In genomic region chr6:100314201-100314600, GRCm38 (mm10) we compare ENCODE assay signal across 26 mouse cellular contexts. TPM values are rescaled to one million over a fixed set of nuclear protein-coding genes. Genes with fewer than 3 reads are reported as not detected.
A peak's percentile ranks its signal among the peaks of the same experiment; 100 is the strongest.
DNase-seq lines count a peak whose midpoint lies in the region; ATAC-seq and TF ChIP-seq lines count a peak whose summit lies in the region.
"Had no signal": no experiment of that assay in that cellular context is flagged by ENCODE, and none has a peak within 500 bp of the region (broad histone marks: within the 10 kb centered on the region; RNA-seq: fewer than 3 reads in every experiment).

No protein-coding gene starts in this region.

- peak; percentile 27 for DNase-seq in urinary bladder, postnatal 14 days (ENCODE audit: low spot score)
- DNase-seq in urinary bladder, postnatal 10 days (ENCODE audit: low spot score) = no peak
- peak; percentile 30 for DNase-seq in MN1 (ENCODE audit: low spot score)
- peak; percentile 51 for DNase-seq in fibroblast of lung, adult 2 months (ENCODE audit: low read depth)
- DNase-seq in stomach, postnatal 0 days (ENCODE audit: low spot score) = no peak
- DNase-seq in B cell, adult 2 months = no peak
- DNase-seq in lung, postnatal 10 days = no peak
- DNase-seq: cerebellum, postnatal 14 days; embryo, embryonic 11 days; forebrain, postnatal 0 days; heart, adult 11 months; heart, postnatal 36 days; layer of hippocampus, postnatal 36 days; liver, embryonic 13.5 days; lung, embryonic 14.5 days; right cerebral cortex, postnatal 4 days; thymus, postnatal 25 days had no signal

- no peaks in the 10 kb centered on the region for H3K9me3 ChIP-seq in stomach, postnatal 0 days (ENCODE audit: control insufficient read depth, low read length)
- no peaks in the 10 kb centered on the region for H3K9me3 ChIP-seq in intestine, embryonic 16.5 days (ENCODE audit: control insufficient read depth, low read length)
- H3K9me3 ChIP-seq: forebrain, embryonic 10.5 days; heart, embryonic 13.5 days; hindbrain, embryonic 15.5 days; limb, embryonic 13.5 days; liver, embryonic 13.5 days had no signal

- no peak overlapping the region for H3K27ac ChIP-seq in stomach, postnatal 0 days (replicated peaks)
- no peak overlapping the region for H3K27ac ChIP-seq in intestine, embryonic 16.5 days (ENCODE audit: low read length)
- H3K27ac ChIP-seq: forebrain, embryonic 10.5 days; heart, embryonic 13.5 days; hindbrain, embryonic 15.5 days; kidney, postnatal 0 days; limb, embryonic 13.5 days; liver, embryonic 13.5 days; macrophage had no signal

- H3K27me3 ChIP-seq in stomach, postnatal 0 days (ENCODE audit: control insufficient read depth, insufficient read depth, low read length) = no peaks in the 10 kb centered on the region
- H3K27me3 ChIP-seq in intestine, embryonic 16.5 days (replicated peaks; ENCODE audit: control insufficient read depth, insufficient read depth, low read length) = no peaks in the 10 kb centered on the region
- H3K27me3 ChIP-seq: liver, embryonic 13.5 days had no signal

- no peak overlapping the region for H3K9ac ChIP-seq in stomach, postnatal 0 days (ENCODE audit: low read length)
- no peak overlapping the region for H3K9ac ChIP-seq in intestine, embryonic 16.5 days (ENCODE audit: low read depth, low read length)
- H3K9ac ChIP-seq: forebrain, postnatal 0 days; heart, embryonic 13.5 days; hindbrain, embryonic 15.5 days; limb, embryonic 13.5 days; liver, embryonic 13.5 days; lung, embryonic 14.5 days had no signal

- 27% methylated on average over 8 of the region's 8 CpGs for WGBS in stomach, postnatal 0 days
- 45% methylated on average over 8 of the region's 8 CpGs for WGBS in intestine, embryonic 16.5 days

- ATAC-seq in stomach, postnatal 0 days (ENCODE audit: low FRiP score, low TSS enrichment) = 0 out of 2 replicates have a peak, but pooled peaks have one; percentile 35
- ATAC-seq in intestine, embryonic 16.5 days = no peak
- ATAC-seq: forebrain, postnatal 0 days; intestine, postnatal 0 days had no signal

- H3K4me3 ChIP-seq in stomach, postnatal 0 days (ENCODE audit: low read depth, low read length) = no peak overlapping the region
- no peak overlapping the region for H3K4me3 ChIP-seq in intestine, embryonic 16.5 days (ENCODE audit: low read length)
- H3K4me3 ChIP-seq: forebrain, embryonic 10.5 days; heart, embryonic 13.5 days; hindbrain, embryonic 15.5 days; limb, embryonic 13.5 days; liver, embryonic 13.5 days had no signal

- no peak overlapping the region for H3K4me2 ChIP-seq in stomach, postnatal 0 days (replicated peaks; ENCODE audit: low read depth)
- H3K4me2 ChIP-seq in intestine, embryonic 16.5 days (ENCODE audit: low read depth, low read length) = no peak overlapping the region
- H3K4me2 ChIP-seq: heart, embryonic 13.5 days; hindbrain, embryonic 15.5 days; limb, embryonic 13.5 days; liver, embryonic 13.5 days; lung, embryonic 14.5 days; midbrain, embryonic 11.5 days had no signal

- no peaks in the 10 kb centered on the region for H3K4me1 ChIP-seq in stomach, postnatal 0 days (replicated peaks; ENCODE audit: control insufficient read depth, insufficient read depth)
- H3K4me1 ChIP-seq in intestine, embryonic 16.5 days (ENCODE audit: control insufficient read depth, insufficient read depth, low read length) = 0 out of 2 replicates have a peak, but pooled peaks cover 3% of the 10 kb centered on the region
- H3K4me1 ChIP-seq: forebrain, embryonic 10.5 days; heart, embryonic 13.5 days; hindbrain, embryonic 15.5 days; limb, embryonic 13.5 days; liver, embryonic 13.5 days had no signal

- no peaks in the 10 kb centered on the region for H3K36me3 ChIP-seq in stomach, postnatal 0 days (ENCODE audit: control insufficient read depth, insufficient read depth, low read length)
- no peaks in the 10 kb centered on the region for H3K36me3 ChIP-seq in intestine, embryonic 16.5 days (ENCODE audit: control insufficient read depth, insufficient read depth, low read length)
- H3K36me3 ChIP-seq: forebrain, embryonic 10.5 days; heart, embryonic 13.5 days; hindbrain, embryonic 15.5 days; limb, embryonic 13.5 days; liver, embryonic 13.5 days had no signal

- no peak for TF ChIP-seq CTCF in stomach, postnatal 0 days (IDR thresholded peaks at IDR 0.05; ENCODE audit: low read depth)

- TF ChIP-seq EP300 in stomach, postnatal 0 days (optimal IDR thresholded peaks at IDR 0.05) = no peak

RNA-seq across cellular contexts. Expression of gene Rybp, which starts 26.9 kb away (rescaled TPM):
- polyA plus RNA-seq in stomach, postnatal 0 days (2015; fragmentation: Nextera tagmentation; extraction: Ambion mirVana) = 10.4 and 12.7 TPM in 2 replicates
- polyA plus RNA-seq in intestine, embryonic 16.5 days (2015; fragmentation: Nextera tagmentation; extraction: Ambion mirVana) = 6.0 and 10.1 TPM in 2 replicates

Comparison
In these comparisons a context has a peak if more than half of its experiments do, and no peak if none do; other contexts are left out.
1. DNase-seq: peak in urinary bladder, postnatal 14 days (single experiment), MN1 (single experiment) and fibroblast of lung, adult 2 months (single experiment); none in urinary bladder, postnatal 10 days (single experiment), stomach, postnatal 0 days (single experiment), B cell, adult 2 months (0 of 2) and lung, postnatal 10 days (single experiment).